Mouse (Mus musculus) intestine, postnatal 0 days (tissue): ENCODE data around the gene Lsm4. TPM values are rescaled to one million over a fixed set of nuclear protein-coding genes. Genes with fewer than 3 reads are reported as not detected.

Experiments used
- ATAC-seq: fragments of 200-750 bp; cut with Nextera tagmentation; 2 replicates; pipeline ENCODE4 v1.8.0; 2017; ENCODE audit warnings: mild to moderate bottlenecking, moderate TSS enrichment, moderate library complexity
- H3K27ac ChIP-seq: fragments of 300-500 bp; sonication (generic); 2 replicates; pipeline ENCODE4 v1.5.1; 2014; ENCODE audit warnings: mild to moderate bottlenecking, low read depth, low read length, moderate library complexity
- H3K27me3 ChIP-seq: fragments of 300-500 bp; sonication (generic); replicated peaks from 2 replicates; pipeline ENCODE4 v1.6.1; 2014; ENCODE audit warnings: low read length, mixed read lengths; ENCODE audit not compliant: control insufficient read depth, insufficient read depth
- H3K36me3 ChIP-seq: fragments of 300-500 bp; sonication (generic); 2 replicates; pipeline ENCODE4 v1.6.1; 2014; ENCODE audit warnings: mild to moderate bottlenecking, moderate library complexity; ENCODE audit not compliant: control insufficient read depth, insufficient read depth
- H3K4me1 ChIP-seq: fragments of 300-500 bp; sonication (generic); replicated peaks from 2 replicates; pipeline ENCODE4 v1.6.1; 2014; ENCODE audit warnings: antibody characterized with exemption, low read length, mixed read lengths; ENCODE audit not compliant: control insufficient read depth, insufficient read depth
- H3K4me2 ChIP-seq: fragments of 300-500 bp; sonication (generic); replicated peaks from 2 replicates; pipeline ENCODE4 v1.6.1; 2014; ENCODE audit warnings: low read depth, mild to moderate bottlenecking, moderate library complexity
- H3K4me3 ChIP-seq: fragments of 300-500 bp; sonication (generic); 2 replicates; pipeline ENCODE4 v1.5.1; 2014; ENCODE audit warnings: low read depth, low read length
- H3K9ac ChIP-seq: fragments of 300-500 bp; sonication (generic); 2 replicates; pipeline ENCODE4 v1.6.1; 2014; ENCODE audit warnings: mild to moderate bottlenecking, low read depth, low read length
- H3K9me3 ChIP-seq: fragments of 300-500 bp; sonication (generic); 2 replicates; pipeline ENCODE4 v1.6.1; 2016; ENCODE audit warnings: mixed run types; ENCODE audit not compliant: control insufficient read depth
- CTCF ChIP-seq: sonication (generic); IDR thresholded peaks from 2 replicates; pipeline ENCODE4 v1.5.1; 2016; ENCODE audit warnings: low read depth, mild to moderate bottlenecking, control low read depth, antibody characterized with exemption, moderate library complexity
- WGBS: fragments of 180-500 bp; shearing (Covaris S2); extraction: QIAGEN DNeasy Blood & Tissue Kit; methylation state at CpG from one replicate; pipeline ENCODE4 v1.1.7; 2014; 5-methylcytosine and 5-hydroxymethylcytosine counted together
- polyA plus RNA-seq: library from polyadenylated mRNA; unstranded; fragments of >200 nt; fragmentation: Nextera tagmentation; extraction: Ambion mirVana; gene quantifications from 2 replicates; pipeline ENCODE4 v1.2.1, GENCODE M21; 2015

Lsm4 gene
- polyA plus RNA-seq, 1 experiment from 2014 or later, result 182 TPM

- Histone ChIP-seq H3K27me3 (no peaks in the 10 kb centered on the region), H3K4me3 (no peak overlapping the region), H3K27ac (no peak overlapping the region), H3K9me3 (no peaks in the 10 kb centered on the region), H3K4me1 (peaks cover 19% of the 10 kb centered on the region; the same call in 1 of the 2 replicates), H3K4me2 (no peak overlapping the region), H3K36me3 (peaks cover 27% of the 10 kb centered on the region), H3K9ac (0 out of 2 replicates have a peak overlapping the region, but pooled peaks have one; percentile 26)
- TF ChIP-seq CTCF, result no peak
- no peak for ATAC-seq
- WGBS, result 59% methylated on average over 8 of the region's 8 CpGs
Measured at GRCm38 (mm10) chr8:70647343-70648163, 25.5 kb upstream of the Lsm4 start.

GRCm38 (mm10) chr8:70648164-70648442 is 24.9 kb upstream of the Lsm4 start:
- no peak overlapping the region for H3K4me2 ChIP-seq
- no peaks in the 10 kb centered on the region for H3K9me3 ChIP-seq
- no peak overlapping the region for H3K4me3 ChIP-seq
- H3K36me3 ChIP-seq, result peaks cover 33% of the 10 kb centered on the region
- 29% methylated on average over 1 of the region's 1 CpGs for WGBS
- no peak for TF ChIP-seq CTCF
- H3K27me3 ChIP-seq, result no peaks in the 10 kb centered on the region
- H3K4me1 ChIP-seq, result peaks cover 19% of the 10 kb centered on the region; the same call in 1 of the 2 replicates
- H3K27ac ChIP-seq, result 0 out of 2 replicates have a peak overlapping the region, but pooled peaks have one; percentile 41
- H3K9ac ChIP-seq, result no peak overlapping the region
- no peak for ATAC-seq

- no peak for ATAC-seq
- 45% methylated on average over 3 of the region's 3 CpGs for WGBS
- Histone ChIP-seq H3K27me3 (no peaks in the 10 kb centered on the region), H3K4me3 (no peak overlapping the region), H3K4me1 (peaks cover 19% of the 10 kb centered on the region; the same call in 1 of the 2 replicates), H3K27ac (peak overlapping the region; percentile 41), H3K9me3 (no peaks in the 10 kb centered on the region), H3K9ac (no peak overlapping the region), H3K36me3 (peaks cover 33% of the 10 kb centered on the region), H3K4me2 (no peak overlapping the region)
- TF ChIP-seq CTCF, result no peak
Measured at GRCm38 (mm10) chr8:70648921-70649320, 24.1 kb upstream of the Lsm4 start.

- peaks cover 33% of the 10 kb centered on the region for H3K36me3 ChIP-seq
- no peak overlapping the region for H3K4me3 ChIP-seq
- WGBS, result 29% methylated on average over 4 of the region's 4 CpGs
- peak; percentile 41 for ATAC-seq
- TF ChIP-seq CTCF, result 0 out of 2 replicates have a peak, but pooled peaks have one; percentile 2
- H3K27ac ChIP-seq, result peak overlapping the region; percentile 41
- peaks cover 19% of the 10 kb centered on the region; the same call in 1 of the 2 replicates for H3K4me1 ChIP-seq
- no peak overlapping the region for H3K9ac ChIP-seq
- no peak overlapping the region for H3K4me2 ChIP-seq
- H3K9me3 ChIP-seq, result no peaks in the 10 kb centered on the region
- no peaks in the 10 kb centered on the region for H3K27me3 ChIP-seq
Measured at GRCm38 (mm10) chr8:70649324-70649723, 23.7 kb upstream of the Lsm4 start.

GRCm38 (mm10) chr8:70650351-70650750 is 22.7 kb upstream of the Lsm4 start:
- Histone ChIP-seq H3K27ac (peak overlapping the region; percentile 46), H3K9me3 (no peaks in the 10 kb centered on the region), H3K9ac (no peak overlapping the region), H3K4me1 (peaks cover 19% of the 10 kb centered on the region; the same call in 1 of the 2 replicates), H3K4me2 (no peak overlapping the region), H3K36me3 (peaks cover 39% of the 10 kb centered on the region), H3K27me3 (no peaks in the 10 kb centered on the region), H3K4me3 (no peak overlapping the region)
- TF ChIP-seq CTCF, result no peak
- 81% methylated on average over 17 of the region's 17 CpGs for WGBS
- ATAC-seq, result no peak

- 34% methylated on average over 2 of the region's 2 CpGs for WGBS
- Histone ChIP-seq H3K36me3 (peaks cover 57% of the 10 kb centered on the region), H3K4me1 (peaks cover 15% of the 10 kb centered on the region; the same call in 1 of the 2 replicates), H3K4me2 (no peak overlapping the region), H3K27me3 (no peaks in the 10 kb centered on the region), H3K9ac (no peak overlapping the region), H3K9me3 (no peaks in the 10 kb centered on the region), H3K4me3 (no peak overlapping the region), H3K27ac (peak overlapping the region; percentile 31)
- TF ChIP-seq CTCF, result peak; percentile 93
- ATAC-seq, result peak; percentile 49
Measured at GRCm38 (mm10) chr8:70653226-70653625, 19.8 kb upstream of the Lsm4 start.
